Mouse (Mus musculus): ENCODE measurements at regions not wholly inside any gene's neighbourhood (a gene's known extent, or its start where the extent isn't known, plus 50 kb on each side); places are given as distances from the start of the nearest gene placed in this dataset.
A peak's percentile ranks its signal among the peaks of the same experiment; 100 is the strongest.

DNA sequence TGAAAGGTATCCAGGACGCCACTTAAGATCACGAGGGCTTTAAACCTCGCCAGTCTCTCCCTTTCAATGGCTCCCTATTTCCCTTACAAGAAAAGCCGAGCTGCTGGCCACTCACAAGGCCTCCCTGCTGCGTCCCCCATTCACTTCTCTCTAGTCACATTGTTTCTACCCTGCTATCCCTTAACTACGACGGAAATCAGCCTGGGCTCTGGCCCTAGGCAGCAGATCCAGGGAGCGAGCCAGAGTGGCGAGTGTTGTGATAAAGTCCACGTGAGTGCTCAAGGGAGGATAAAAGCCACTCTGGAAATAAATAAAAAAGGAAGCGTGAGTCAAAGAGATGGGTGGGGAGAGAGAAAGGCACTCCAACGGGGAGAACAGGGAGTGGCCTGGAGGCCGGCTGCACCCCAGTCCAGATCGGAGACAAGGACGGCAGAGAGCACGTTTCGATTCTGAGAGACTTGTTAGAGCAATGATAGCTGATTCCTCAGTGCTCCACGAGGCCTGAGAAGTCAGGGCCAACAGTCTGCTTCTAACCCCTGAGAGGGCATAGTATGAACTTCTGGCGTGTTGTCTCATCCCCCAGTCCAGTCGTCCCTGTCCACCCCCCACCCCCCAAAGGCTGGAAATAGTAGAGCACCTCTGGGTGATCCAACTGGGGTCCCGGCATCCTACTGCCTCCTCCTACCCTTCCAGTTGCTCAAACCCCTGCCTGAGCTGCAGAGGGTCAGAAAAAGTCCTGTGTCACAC, 84.8 kb upstream of the Calm2 start:
- peak; percentile 41 for DNase-seq

DNA sequence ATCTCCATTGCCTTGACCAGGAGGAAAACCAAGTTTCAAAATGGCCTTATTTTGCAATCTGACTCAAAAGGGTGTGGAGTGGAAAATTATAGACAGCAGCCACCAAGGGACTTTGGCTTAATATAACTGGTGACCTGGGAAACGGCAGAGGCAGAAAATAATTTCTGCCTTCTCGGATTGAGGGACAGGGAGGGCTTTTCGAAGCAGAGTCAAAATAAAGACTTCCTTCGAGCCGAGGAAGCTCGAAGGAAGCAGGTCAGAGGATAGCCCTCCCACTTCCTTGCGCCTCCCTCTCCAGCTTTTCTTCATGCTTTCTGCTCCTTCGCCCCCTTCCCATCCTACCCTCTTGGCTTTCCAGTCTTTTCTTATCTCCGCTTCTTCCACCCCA, 85.4 kb upstream of the Calm2 start:
- DNase-seq, result peak; percentile 25

DNA sequence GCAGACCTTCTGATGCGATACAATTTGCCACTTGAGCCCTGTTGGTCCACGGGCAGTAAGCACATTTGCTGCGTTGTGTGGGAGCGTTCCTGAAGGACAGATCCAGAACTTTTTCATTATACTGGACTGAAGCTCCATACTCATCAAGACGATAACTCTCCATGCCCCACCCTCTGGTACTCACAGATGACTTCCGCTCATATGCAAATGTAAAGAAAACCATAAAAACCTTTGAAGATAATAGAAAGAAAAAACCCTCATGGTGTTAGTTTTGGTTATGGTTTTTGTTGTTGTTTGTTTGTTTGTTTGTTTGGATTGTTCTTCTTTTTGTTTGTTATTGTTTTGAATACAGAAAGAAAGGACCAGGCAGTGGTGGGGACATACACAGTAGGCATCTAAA, 86.0 kb upstream of the Calm2 start:
- DNase-seq, result no peak

DNA sequence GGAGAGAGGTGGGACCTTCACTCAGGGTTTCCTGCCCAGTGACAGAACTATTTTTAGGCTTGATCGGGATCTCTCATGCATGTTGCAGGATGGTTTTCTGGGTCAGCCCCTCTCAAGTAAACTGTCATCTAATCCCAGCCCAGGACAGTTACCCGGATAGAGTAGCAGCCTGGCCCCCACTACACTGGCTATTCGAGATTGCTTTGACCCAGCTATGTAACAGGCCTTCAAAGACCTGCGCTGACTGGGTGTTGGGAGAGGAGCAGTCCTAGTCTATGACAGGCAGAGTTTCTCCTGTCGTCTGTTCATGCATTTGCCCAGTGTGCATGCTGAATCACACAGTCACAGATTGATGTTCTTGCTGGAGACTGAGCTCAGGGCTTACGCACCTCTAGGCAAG, 86.2 kb upstream of the Epcam start:
- no peak for DNase-seq

DNA sequence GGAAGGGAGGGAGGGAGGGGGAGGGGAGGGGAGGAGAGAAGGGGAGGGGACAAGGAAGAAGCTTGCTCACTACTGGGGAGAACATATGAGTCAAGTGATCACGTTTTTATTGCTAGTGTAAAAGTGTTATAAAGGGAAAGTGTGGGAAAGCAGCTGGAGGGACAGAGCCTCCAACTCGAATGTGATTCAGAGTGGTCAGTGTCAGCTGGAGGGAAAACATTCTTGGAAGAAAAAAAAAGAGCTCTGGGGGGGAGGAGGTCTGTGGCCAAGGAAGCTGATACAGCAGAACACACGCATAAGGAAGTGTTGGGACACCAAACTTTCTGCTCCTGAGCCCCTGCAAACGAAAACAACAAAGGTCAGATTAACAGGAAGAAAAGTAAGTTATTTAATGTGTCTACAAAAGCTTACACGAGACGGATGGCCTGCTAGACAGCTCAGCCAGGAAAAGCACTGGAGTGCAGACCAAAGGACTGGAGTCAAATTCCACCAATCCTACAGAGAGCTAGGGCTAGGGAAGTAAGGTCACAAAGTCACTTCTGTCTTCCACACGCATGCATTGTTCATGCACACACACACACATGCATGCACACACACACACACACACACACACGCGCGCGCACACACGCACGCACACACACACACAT, 85.1 kb upstream of the Epcam start:
- no peak for DNase-seq

DNA sequence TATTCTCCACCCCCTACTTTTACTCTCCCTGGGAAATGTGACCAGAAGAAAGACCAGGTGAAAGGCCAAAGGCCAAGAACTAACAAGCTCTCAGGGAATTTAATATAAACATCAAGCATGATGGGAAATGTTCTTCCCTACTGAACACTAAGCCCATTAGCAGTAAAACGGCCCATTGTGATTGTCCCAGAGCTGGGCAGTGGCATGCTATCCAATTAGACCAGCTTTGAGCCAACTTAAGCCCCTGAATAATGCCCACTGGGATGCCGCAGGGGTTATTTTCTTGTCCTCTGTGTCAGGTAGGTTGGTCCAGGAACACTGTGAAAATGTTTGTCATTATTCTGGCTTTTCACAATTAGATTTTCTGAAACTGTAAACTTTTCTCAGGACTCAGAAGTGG, 81.2 kb upstream of the Epcam start:
- DNase-seq, result no peak

DNA sequence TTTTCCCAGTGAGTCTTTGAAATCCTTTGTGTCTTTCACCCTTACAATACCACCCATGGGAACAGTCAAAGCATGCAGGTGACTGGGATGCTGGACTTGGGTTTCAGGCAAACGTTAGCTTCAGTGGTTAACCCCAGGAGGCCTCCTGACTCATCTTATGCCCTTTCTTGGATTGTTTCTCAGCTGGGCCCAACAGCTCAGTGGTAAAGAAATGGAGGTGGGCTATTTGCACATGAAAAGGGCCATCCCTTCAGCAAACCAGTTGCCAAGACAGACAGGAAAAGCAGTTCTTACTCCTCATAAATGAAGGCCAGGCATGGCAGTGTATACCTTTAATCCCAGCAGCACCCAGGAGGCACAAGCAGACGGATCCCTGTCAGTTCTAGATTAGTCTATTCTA, 77.4 kb upstream of the Epcam start:
- no peak for DNase-seq

DNA sequence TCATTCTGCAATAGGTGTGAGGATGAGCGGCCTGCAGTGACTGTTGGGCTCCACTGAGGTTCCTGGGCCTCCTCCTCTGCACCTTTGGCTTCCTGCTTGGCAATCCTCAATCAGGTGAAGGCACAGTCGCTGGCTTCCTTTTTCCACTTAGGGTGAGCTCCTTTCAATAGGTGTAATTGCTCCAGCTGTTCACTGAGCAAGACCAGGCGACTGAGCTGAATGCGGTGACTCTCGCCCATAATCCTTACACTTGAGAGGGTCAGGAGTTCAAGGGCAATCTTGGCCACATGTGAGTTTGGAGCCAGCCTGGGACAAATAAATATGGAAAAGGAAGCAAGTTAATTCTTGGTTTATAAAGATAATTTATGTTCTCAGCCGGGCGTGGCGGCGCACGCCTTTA, 76.1 kb upstream of the Epcam start:
- no peak for DNase-seq

DNA sequence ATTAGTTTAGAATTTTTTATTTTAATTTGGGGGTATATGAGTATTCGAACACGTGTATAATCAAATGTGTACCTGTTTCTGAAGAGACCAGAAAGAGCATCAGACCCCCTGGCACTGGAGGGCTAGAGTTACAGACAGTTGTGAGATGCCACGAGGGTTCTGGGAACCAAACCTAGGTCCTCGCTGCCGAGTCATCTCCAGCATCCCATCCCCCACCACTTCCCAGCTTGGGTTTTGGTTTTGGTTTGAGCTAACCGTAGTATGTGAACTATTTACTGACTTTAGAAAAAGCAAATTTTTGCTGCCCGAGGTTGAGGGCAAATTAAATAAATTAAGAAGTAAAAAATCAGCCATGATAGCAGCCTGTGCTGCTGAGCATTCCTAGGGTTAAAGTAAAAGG, 74.9 kb upstream of the Epcam start:
- no peak for DNase-seq

DNA sequence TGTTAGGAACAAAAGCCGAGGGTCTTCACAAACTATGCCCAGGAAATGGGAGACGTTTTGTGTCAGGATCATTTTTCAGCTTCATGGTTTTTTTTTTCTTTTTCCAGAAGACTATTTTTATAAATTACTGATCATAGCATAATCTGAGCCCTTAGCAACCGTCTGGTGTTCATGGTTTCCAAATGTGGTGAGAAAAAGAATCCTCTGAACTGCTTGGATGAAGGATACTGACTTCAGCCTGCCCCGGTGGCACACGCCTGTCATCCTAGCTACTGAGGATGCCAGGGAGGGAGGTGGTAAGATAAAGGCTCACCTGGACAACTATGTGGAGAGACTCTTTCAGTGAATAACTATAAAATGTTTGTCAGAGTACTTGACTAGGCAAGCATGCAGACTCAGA, 72.4 kb upstream of the Epcam start:
- no peak for DNase-seq

DNA sequence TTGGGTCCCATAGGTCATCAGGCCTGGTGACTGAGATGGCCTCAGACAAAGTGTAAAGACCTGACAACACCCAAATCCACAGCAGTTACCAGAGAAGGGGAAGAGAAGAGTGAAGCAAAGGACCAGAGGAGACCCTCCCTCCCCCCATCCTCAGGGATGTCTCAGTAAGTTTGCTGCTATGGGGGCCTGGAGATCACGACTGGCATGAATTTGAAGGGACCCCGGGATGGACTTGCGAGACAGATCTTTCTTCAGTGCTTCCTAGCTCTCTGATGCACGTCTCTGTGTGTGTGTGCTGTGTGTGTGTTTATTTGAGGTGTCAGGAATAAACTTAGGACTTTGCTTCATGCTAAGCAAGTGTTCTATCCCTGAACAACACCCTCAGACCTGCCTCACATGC, 70.1 kb upstream of the Epcam start:
- no peak for DNase-seq

DNA sequence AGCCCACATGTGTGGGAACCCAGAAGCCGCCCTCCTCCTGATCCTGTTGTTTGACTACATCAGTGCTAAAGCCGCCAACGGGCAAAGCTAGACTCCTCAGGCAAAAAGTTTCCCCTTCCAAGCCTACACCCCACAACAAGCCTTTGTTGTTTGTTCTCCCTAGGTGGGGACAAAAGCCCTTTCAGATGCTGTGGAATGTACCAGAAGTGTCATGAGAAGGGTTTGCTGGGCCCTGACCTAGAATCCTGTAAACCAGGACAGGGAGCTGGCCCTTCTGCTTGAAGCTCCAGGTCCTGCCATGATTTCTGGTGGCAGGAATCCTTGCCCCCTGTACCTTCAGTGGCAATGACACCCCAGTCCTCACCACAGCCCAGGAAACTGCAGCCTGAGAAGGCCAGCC, 69.5 kb upstream of the Epcam start:
- DNase-seq, result no peak

DNA sequence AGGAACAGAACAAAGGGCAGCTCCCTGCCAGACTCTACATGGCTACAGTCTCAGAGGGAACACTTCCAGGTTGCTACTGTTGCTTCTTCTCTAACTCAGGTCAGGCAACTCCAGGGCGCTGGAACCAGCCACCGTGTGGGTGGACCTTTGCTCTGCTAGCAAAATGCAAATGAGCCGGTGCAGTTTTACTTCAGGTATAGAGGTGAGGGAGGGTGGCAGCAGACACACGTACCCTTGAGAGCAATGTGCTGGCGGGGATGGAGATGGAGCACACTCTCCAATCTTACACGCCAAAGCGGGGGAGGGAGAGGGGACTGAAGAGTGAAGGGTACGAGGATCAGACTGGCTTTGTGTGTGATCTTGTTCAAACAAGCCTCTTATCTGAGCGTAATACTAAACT, 68.8 kb upstream of the Epcam start:
- no peak for DNase-seq

DNA sequence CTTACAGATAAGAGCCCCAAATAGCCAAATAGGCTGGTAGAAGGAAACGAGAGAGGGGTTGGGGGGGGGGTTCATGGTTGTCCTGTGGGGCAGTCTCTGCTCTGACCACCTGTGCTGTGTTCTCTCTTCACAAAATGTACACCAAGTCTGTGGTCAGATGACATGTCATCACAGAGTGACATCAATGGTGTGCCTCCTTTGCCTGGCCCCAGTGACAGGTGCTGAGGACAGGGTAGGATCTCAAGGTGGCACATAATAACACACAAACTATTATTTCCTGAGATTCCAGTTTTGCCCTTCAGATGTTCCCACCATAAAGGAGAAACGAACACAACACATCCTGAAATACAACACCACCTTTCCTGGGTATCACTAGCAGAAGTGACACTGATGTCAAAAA, 68.3 kb upstream of the Epcam start:
- no peak for DNase-seq

DNA sequence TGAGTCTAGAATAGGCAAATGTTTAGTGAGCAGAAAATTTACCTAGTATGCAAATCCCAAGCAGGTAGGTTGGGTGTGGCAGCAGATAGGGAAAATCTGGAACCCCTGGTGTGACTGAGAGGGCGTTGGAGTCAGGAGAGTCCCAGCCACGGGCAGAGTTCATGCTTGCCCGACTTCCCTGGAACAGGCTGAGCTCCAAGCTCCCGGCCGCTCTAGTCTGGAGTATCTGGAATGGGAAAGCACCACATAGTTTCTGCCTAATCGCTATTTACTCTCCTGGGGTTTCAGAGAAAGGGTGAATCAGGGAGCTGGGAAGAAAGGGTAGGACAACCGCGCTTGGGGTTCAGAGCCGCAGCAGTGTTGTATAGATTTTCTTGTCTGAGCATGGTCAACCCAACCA, 65.8 kb upstream of the Epcam start:
- DNase-seq, result no peak

DNA sequence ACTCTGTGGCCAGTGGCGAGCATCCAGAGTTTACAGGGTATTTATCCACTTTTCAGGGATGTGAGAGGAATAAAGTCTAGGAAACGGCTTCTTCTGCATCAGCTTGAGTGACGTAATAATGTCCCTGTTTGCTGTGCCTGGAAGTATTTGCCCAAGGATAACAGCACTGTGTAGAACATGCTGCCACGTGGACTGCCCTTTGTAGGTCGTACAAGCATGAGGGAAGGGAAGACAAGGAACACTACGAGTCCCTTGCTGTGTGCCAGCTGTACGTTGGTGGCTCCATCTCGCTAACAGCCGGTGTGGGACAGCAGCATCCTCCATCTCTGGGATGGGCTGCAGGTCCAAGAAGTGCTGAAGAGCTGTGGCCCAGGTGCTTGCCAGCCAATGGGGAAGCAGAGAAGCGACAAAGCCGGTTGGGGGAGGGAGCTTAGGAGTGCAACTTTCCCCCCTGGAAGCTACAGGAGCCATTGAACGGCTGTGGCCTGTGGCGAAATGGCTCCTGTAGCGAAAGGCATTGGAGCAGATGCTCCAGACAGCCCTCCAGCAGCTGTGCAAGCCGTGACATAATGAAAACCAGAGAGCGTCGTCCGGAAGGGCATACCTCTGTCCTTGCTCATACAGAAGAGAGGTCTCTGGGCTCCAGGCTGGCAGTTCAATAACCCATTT, 65.0 kb upstream of the Epcam start:
- no peak for DNase-seq

DNA sequence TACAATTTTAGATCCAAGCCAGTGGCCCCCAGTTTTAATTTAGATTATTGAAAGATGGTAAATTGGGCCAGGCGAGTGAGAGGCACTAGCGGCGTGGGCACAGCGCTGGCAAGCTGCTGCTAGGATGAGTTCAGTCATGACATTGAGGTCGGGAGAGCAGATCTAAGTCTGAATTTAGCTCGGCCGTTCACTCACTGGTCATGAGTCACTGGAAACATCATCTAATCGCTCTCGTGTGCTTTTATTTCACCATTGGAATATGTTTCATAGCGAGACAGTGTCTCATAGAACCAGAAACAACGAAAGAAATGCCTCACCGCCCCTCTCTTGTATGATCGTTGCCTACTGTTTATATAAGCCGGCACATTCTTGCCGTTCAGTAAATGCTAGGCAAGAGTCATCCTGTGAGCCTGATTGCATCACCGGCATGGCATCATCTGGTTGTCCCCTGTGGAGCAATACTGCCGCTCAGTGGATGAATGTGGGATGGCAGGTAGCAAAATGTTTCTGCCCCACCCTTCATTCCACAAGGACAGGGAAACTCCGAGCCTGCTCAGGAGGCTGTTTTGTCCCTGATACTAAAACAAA, 64.3 kb upstream of the Epcam start:
- peak; percentile 98 for DNase-seq

DNA sequence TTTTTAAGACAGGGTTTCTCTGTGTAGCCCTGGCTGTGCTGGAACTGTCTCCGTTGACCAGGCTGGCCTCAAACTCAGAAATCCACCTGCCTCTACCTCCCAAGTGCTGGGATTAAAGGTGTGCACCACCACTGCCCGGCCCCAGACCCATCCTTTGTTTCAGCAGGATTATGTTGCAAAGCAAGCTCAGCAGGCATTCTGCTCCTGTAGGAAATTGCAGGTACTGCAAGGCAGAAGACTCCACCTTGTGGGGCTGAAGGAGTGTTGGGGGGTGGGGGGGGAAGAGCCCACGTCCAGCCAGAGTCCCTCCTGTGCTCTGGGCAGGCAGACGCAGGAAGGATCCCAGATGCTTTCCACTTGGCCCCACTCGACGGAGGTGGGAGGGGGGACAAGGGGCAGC, 52.2 kb upstream of the Epcam start:
- DNase-seq, result no peak

DNA sequence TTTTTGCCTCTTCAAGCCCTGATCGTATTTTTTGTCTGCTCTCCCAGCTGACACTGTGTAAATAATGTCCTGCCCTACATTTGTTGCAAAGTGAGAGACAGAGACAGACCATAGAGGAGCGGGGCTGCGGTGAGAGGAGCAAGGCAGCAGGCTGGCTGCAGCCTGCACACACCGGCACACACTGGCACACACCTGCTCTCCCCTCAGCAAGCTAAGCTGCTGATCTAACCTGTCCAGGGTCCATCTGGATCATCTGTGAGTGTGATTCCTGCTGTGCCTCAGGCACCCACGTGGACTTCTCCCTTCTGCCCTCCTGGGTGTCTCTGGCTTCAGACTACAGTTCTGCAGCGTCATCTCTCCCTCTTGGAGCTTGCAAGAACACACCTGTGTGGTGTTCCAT, 50.4 kb upstream of the Epcam start:
- DNase-seq, result no peak

All from heart, postnatal 4 days (tissue).